Mouse (Mus musculus) liver, embryonic 15.5 days (tissue): ENCODE data around the gene Cog3. TPM values are rescaled to one million over a fixed set of nuclear protein-coding genes. Genes with fewer than 3 reads are reported as not detected.

Experiments
- ATAC-seq: fragments of 200-750 bp; cut with Nextera tagmentation; 2 replicates; pipeline ENCODE4 v1.8.0; 2017; ENCODE audit warnings: moderate number of reproducible peaks, mild to moderate bottlenecking, moderate library complexity; ENCODE audit not compliant: insufficient read depth
- H3K27ac ChIP-seq: fragments of 300-500 bp; sonication (generic); replicated peaks from 2 replicates; pipeline ENCODE4 v1.5.1; 2015; ENCODE audit warnings: mild to moderate bottlenecking, inconsistent platforms
- H3K27me3 ChIP-seq: fragments of 300-500 bp; sonication (generic); 2 replicates; pipeline ENCODE4 v1.6.1; 2015; ENCODE audit warnings: mild to moderate bottlenecking, inconsistent platforms
- H3K36me3 ChIP-seq: fragments of 300-500 bp; sonication (generic); replicated peaks from 2 replicates; pipeline ENCODE4 v1.6.1; 2015; ENCODE audit warnings: moderate library complexity, mild to moderate bottlenecking, inconsistent platforms
- H3K4me1 ChIP-seq: fragments of 300-500 bp; sonication (generic); replicated peaks from 2 replicates; pipeline ENCODE4 v1.6.1; 2015; ENCODE audit warnings: inconsistent platforms
- H3K4me2 ChIP-seq: fragments of 300-500 bp; sonication (generic); 2 replicates; pipeline ENCODE4 v1.6.1; 2015; ENCODE audit warnings: moderate library complexity, mild to moderate bottlenecking, inconsistent platforms
- H3K4me3 ChIP-seq: fragments of 300-500 bp; sonication (generic); replicated peaks from 2 replicates; pipeline ENCODE4 v1.5.1; 2015; ENCODE audit warnings: mild to moderate bottlenecking, inconsistent platforms
- H3K9ac ChIP-seq: fragments of 300-500 bp; sonication (generic); 2 replicates; pipeline ENCODE4 v1.6.1; 2015; ENCODE audit warnings: moderate library complexity, mild to moderate bottlenecking, inconsistent platforms
- H3K9me3 ChIP-seq: fragments of 300-500 bp; sonication (generic); replicated peaks from 2 replicates; pipeline ENCODE4 v1.6.1; 2016; ENCODE audit warnings: inconsistent platforms
- WGBS: fragments of 180-500 bp; shearing (Covaris S2); methylation state at CpG from one replicate; pipeline ENCODE4 v1.1.7; 2015; ENCODE audit warnings: mixed read lengths; ENCODE audit not compliant: insufficient replicate concordance; 5-methylcytosine and 5-hydroxymethylcytosine counted together
- polyA plus RNA-seq: library from polyadenylated mRNA; unstranded; fragments of >200 nt; fragmentation: Nextera tagmentation; extraction: Ambion mirVana; gene quantifications from 2 replicates; pipeline ENCODE4 v1.2.1, GENCODE M21; 2015

Cog3 gene
- polyA plus RNA-seq, 1 experiment from 2014 or later, result 7.1 TPM

- 62% methylated on average over 2 of the region's 2 CpGs for WGBS
- ATAC-seq, result no peak
- Histone ChIP-seq H3K36me3 (peaks cover 86% of the 10 kb centered on the region), H3K27me3 (no peaks in the 10 kb centered on the region), H3K4me1 (no peaks in the 10 kb centered on the region), H3K9me3 (no peaks in the 10 kb centered on the region), H3K9ac (no peak overlapping the region), H3K4me3 (no peak overlapping the region), H3K27ac (no peak overlapping the region), H3K4me2 (no peak overlapping the region)
Observed at GRCm38 (mm10) chr14:75731361-75731760, 23.0 kb downstream of the Cog3 start.

GRCm38 (mm10) chr14:75728111-75728510 is 26.2 kb downstream of the Cog3 start:
- H3K27ac ChIP-seq, result no peak overlapping the region
- WGBS, result 91% methylated on average over 5 of the region's 5 CpGs
- peaks cover 80% of the 10 kb centered on the region for H3K36me3 ChIP-seq
- no peak overlapping the region for H3K4me3 ChIP-seq
- H3K27me3 ChIP-seq, result no peaks in the 10 kb centered on the region
- ATAC-seq, result no peak
- no peaks in the 10 kb centered on the region for H3K4me1 ChIP-seq
- H3K4me2 ChIP-seq, result no peak overlapping the region
- no peaks in the 10 kb centered on the region for H3K9me3 ChIP-seq
- no peak overlapping the region for H3K9ac ChIP-seq

- peaks cover 80% of the 10 kb centered on the region for H3K36me3 ChIP-seq
- ATAC-seq, result no peak
- no peak overlapping the region for H3K4me3 ChIP-seq
- H3K4me2 ChIP-seq, result no peak overlapping the region
- no peak overlapping the region for H3K27ac ChIP-seq
- H3K27me3 ChIP-seq, result no peaks in the 10 kb centered on the region
- H3K4me1 ChIP-seq, result no peaks in the 10 kb centered on the region
- no peak overlapping the region for H3K9ac ChIP-seq
- 54% methylated on average over 4 of the region's 4 CpGs for WGBS
- H3K9me3 ChIP-seq, result no peaks in the 10 kb centered on the region
Observed at GRCm38 (mm10) chr14:75727046-75727445, 27.3 kb downstream of the Cog3 start.

GRCm38 (mm10) chr14:75722816-75723215 is 31.5 kb downstream of the Cog3 start:
- Histone ChIP-seq H3K9ac (no peak overlapping the region), H3K27me3 (no peaks in the 10 kb centered on the region), H3K27ac (no peak overlapping the region), H3K36me3 (peaks cover 85% of the 10 kb centered on the region), H3K4me1 (no peaks in the 10 kb centered on the region), H3K4me2 (no peak overlapping the region), H3K4me3 (no peak overlapping the region), H3K9me3 (no peaks in the 10 kb centered on the region)
- no peak for ATAC-seq
- WGBS, result 92% methylated on average over 2 of the region's 2 CpGs

- H3K27ac ChIP-seq, result no peak overlapping the region
- no peaks in the 10 kb centered on the region for H3K4me1 ChIP-seq
- H3K4me3 ChIP-seq, result no peak overlapping the region
- H3K9ac ChIP-seq, result no peak overlapping the region
- no peak overlapping the region for H3K4me2 ChIP-seq
- peaks cover 83% of the 10 kb centered on the region for H3K36me3 ChIP-seq
- H3K9me3 ChIP-seq, result no peaks in the 10 kb centered on the region
- WGBS, result 48% methylated on average over 12 of the region's 12 CpGs
- ATAC-seq, result no peak
- H3K27me3 ChIP-seq, result no peaks in the 10 kb centered on the region
Observed at GRCm38 (mm10) chr14:75721977-75722563, 32.2 kb downstream of the Cog3 start.

GRCm38 (mm10) chr14:75720121-75720520 is 34.2 kb downstream of the Cog3 start:
- H3K4me1 ChIP-seq, result no peaks in the 10 kb centered on the region
- H3K27ac ChIP-seq, result no peak overlapping the region
- no peaks in the 10 kb centered on the region for H3K27me3 ChIP-seq
- 85% methylated on average over 5 of the region's 5 CpGs for WGBS
- H3K4me2 ChIP-seq, result no peak overlapping the region
- no peak overlapping the region for H3K4me3 ChIP-seq
- ATAC-seq, result no peak
- no peaks in the 10 kb centered on the region for H3K9me3 ChIP-seq
- H3K9ac ChIP-seq, result no peak overlapping the region
- H3K36me3 ChIP-seq, result peaks cover 87% of the 10 kb centered on the region

DNA sequence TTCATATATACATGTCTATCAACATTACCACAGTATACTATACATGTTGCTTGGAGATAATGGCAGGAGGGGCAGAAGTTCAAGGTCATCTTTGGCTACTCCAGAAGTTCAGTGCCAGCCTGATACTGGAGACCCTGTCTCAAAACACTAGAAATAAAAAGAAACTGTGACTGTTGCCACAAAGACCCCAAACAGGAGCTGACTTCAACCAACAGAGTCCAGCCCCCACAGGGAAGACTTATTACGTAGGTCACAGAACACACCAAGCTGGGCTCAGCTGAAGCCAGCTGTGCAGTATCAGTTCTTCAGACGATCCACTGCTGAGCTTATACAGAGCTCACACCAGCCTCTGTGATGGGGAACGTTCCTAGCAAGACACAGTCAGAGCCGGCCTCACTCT is 37.9 kb downstream of the Cog3 start:
- Histone ChIP-seq H3K27ac (no peak overlapping the region), H3K4me1 (no peaks in the 10 kb centered on the region), H3K4me2 (no peak overlapping the region), H3K9me3 (no peaks in the 10 kb centered on the region), H3K4me3 (no peak overlapping the region), H3K36me3 (peaks cover 92% of the 10 kb centered on the region), H3K9ac (no peak overlapping the region), H3K27me3 (no peaks in the 10 kb centered on the region)
- 78% methylated on average over 4 of the region's 4 CpGs for WGBS
- no peak for ATAC-seq

DNA sequence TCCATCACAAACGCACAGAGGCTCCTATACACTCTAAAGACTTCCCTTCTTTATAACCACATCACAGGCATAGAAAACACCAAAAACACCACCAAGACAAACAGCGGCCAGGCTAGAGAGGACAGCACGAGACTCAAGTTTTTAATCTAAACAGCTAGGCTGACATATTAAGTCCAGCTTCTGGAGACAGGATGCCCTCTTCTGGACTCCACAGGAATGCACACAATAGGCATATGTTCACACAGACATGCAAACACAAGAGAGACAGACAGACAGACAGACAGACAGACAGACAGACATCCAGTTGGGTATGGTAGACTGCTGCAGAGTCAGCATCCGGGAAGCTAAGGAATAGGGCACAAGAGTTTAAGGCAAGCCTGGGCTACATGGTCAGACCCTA is 40.7 kb downstream of the Cog3 start:
- Histone ChIP-seq H3K4me1 (no peaks in the 10 kb centered on the region), H3K4me3 (no peak overlapping the region), H3K27me3 (no peaks in the 10 kb centered on the region), H3K9ac (no peak overlapping the region), H3K4me2 (no peak overlapping the region), H3K36me3 (peaks cover 86% of the 10 kb centered on the region), H3K27ac (no peak overlapping the region), H3K9me3 (no peaks in the 10 kb centered on the region)
- no peak for ATAC-seq
- WGBS, result 74% methylated on average over 4 of the region's 4 CpGs

DNA sequence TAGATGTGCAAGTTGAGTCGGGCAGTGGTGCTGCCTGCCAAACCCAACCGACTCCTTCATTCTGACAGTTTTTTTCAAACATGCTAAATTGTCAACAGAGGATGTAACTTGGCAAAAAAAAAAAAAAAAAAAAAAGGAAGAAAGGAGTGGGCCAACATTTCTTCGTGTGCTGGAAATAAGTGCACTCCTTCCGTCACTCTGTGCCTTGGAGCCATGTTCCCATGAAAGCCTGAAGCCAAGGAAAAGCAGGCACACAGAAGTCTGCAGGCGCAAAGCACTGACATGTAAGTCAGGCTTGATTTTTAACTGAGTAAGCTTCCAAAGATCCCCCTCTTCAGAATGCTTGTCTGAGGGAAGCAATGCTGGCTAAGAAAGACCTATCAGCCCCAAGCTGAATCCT is 41.6 kb downstream of the Cog3 start:
- Histone ChIP-seq H3K9me3 (no peaks in the 10 kb centered on the region), H3K9ac (no peak overlapping the region), H3K27me3 (no peaks in the 10 kb centered on the region), H3K4me3 (no peak overlapping the region), H3K27ac (no peak overlapping the region), H3K4me1 (no peaks in the 10 kb centered on the region), H3K4me2 (no peak overlapping the region), H3K36me3 (peaks cover 85% of the 10 kb centered on the region)
- WGBS, result 73% methylated on average over 5 of the region's 5 CpGs
- ATAC-seq, result no peak

DNA sequence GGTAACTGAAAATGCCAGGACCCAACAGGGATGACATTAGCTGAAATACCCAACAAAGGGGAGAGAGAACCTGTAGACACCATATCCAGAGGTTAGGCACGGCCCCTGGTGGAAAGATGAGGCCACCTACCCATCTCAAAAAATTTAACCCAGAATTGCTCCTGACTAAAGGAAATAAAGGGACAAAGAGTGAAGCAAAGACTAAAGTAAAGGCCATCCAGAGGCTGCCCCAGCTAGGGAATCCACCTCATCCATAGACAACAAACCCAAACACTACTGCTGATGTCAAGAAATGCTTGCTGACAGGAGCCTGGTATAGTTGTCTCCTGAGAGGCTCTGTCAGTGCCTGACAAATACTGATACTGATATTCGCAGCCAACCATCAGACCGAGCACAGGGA is 42.6 kb downstream of the Cog3 start:
- no peaks in the 10 kb centered on the region for H3K4me1 ChIP-seq
- H3K4me3 ChIP-seq, result no peak overlapping the region
- no peaks in the 10 kb centered on the region for H3K9me3 ChIP-seq
- no peak overlapping the region for H3K4me2 ChIP-seq
- peaks cover 85% of the 10 kb centered on the region for H3K36me3 ChIP-seq
- no peak for ATAC-seq
- no peak overlapping the region for H3K27ac ChIP-seq
- H3K9ac ChIP-seq, result no peak overlapping the region
- H3K27me3 ChIP-seq, result no peaks in the 10 kb centered on the region
- 87% methylated on average over 3 of the region's 3 CpGs for WGBS

DNA sequence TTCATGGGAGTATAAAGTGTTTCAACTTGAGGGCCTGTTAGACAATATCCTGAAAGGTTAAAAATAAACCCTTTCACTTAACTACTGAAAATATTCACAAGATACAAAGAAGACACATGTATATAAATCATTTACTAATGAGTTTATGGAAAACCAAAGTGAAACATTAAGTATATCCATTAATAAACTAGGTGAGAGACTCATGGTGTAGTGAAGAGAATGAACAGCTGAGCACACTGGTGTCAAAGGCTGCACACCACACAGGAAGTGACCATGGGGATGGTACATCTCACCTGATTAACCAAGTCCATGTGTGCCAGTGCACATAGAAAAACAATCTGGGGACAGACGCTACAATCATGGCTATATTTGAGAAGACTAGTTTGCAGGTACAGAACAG is 45.3 kb downstream of the Cog3 start:
- H3K9me3 ChIP-seq, result no peaks in the 10 kb centered on the region
- H3K27ac ChIP-seq, result no peak overlapping the region
- no peak overlapping the region for H3K4me2 ChIP-seq
- H3K4me3 ChIP-seq, result no peak overlapping the region
- WGBS, result 95% methylated on average over 1 of the region's 1 CpGs
- ATAC-seq, result no peak
- H3K9ac ChIP-seq, result no peak overlapping the region
- no peaks in the 10 kb centered on the region for H3K27me3 ChIP-seq
- H3K36me3 ChIP-seq, result peaks cover 82% of the 10 kb centered on the region
- H3K4me1 ChIP-seq, result no peaks in the 10 kb centered on the region

- no peaks in the 10 kb centered on the region for H3K9me3 ChIP-seq
- no peaks in the 10 kb centered on the region for H3K4me1 ChIP-seq
- no peaks in the 10 kb centered on the region for H3K27me3 ChIP-seq
- H3K27ac ChIP-seq, result no peak overlapping the region
- H3K4me3 ChIP-seq, result no peak overlapping the region
- no peak for ATAC-seq
- peaks cover 84% of the 10 kb centered on the region for H3K36me3 ChIP-seq
- H3K4me2 ChIP-seq, result no peak overlapping the region
- H3K9ac ChIP-seq, result no peak overlapping the region
- WGBS, result 84% methylated on average over 7 of the region's 7 CpGs
Observed at GRCm38 (mm10) chr14:75707771-75708170, 46.5 kb downstream of the Cog3 start.
